In the genomic region with DNA sequence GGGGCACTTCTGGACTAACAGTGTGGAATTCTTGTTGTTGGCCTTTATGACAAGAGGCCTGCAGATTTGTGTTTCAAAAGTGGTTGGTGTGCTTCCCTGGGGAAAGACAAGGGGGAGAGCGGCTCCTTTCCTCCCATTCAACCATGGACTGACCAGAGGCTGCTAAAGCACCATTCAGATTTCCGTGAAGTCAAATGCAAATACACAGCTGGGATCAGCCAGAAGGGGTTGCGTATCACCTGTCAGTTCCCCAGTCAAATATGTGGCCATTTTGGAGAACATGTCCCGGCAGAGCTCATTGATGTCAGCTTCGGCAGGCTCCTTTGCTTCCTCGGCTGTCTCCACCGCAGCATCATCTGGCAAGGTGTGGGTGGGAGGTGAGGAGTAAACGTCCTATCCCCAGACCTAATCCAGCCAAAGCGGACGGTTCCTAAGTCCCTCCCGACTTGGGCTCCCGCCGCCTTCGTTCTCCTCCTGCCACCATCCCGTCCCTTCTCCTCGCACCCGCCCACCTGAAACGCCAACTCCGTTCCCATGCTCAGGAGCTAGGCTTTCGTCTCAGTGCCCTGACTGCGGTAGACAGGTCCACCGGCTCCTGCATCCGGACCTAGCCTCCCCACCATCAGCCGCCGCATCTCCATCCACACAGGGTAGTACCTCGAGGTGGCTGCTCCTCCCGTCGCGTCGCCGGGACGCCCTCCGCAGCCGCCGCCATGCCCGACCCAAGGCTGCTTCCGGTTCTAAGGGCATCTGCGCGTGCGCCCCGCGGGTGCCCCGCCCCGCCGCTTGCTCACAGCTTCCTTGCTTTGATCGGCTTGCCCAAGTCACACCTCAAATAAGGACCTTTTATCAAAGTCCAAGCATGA, we compare ENCODE assay signal across 8 mouse cellular contexts. TPM values are rescaled to one million over a fixed set of nuclear protein-coding genes. Genes with fewer than 3 reads are reported as not detected.
A peak's percentile ranks its signal among the peaks of the same experiment; 100 is the strongest.
DNase-seq lines count a peak whose midpoint lies in the region; ATAC-seq and TF ChIP-seq lines count a peak whose summit lies in the region.

A gene (minus strand): TSS at position 745 of the 866 bp plus-strand sequence.

- peak; percentile 84 for ATAC-seq in Patski
- ATAC-seq in hindbrain, embryonic 14.5 days (ENCODE audit: low FRiP score), result peak; percentile 91

- POLR2A ChIA-PET in Patski (lab: Charles Lee), result interaction anchor here (0.7 kb wide), 1 partner anchor 427 kb away, joined by 3 read pairs; no protein-coding TSS in a partner anchor

- peak within 1 kb of the TSS; percentile 46 for H3K27ac ChIP-seq in hindbrain, embryonic 14.5 days

- H3K4me2 ChIP-seq in hindbrain, embryonic 14.5 days (replicated peaks), result peak within 1 kb of the TSS; percentile 73

- H3K4me1 ChIP-seq in hindbrain, embryonic 14.5 days (replicated peaks; ENCODE audit: control insufficient read depth, insufficient read depth, low read length), result peaks cover 17% of the 10 kb centered on the region; the same call in 1 of the 2 replicates

- peaks cover 37% of the 10 kb centered on the region for H3K36me3 ChIP-seq in hindbrain, embryonic 14.5 days (replicated peaks; ENCODE audit: control insufficient read depth, insufficient read depth)

- peak within 1 kb of the TSS; percentile 56 for H3K4me3 ChIP-seq in hindbrain, embryonic 14.5 days (replicated peaks; ENCODE audit: low read length)

- in situ Hi-C loops in Patski (cut with MboI; ENCODE audit: low pct_unique_long_range_greater_than_20kb), result no loop called here

- no peaks in the 10 kb centered on the region for H3K9me3 ChIP-seq in hindbrain, embryonic 14.5 days (ENCODE audit: control insufficient read depth, low read length)

- peaks cover 19% of the 10 kb centered on the region for H3K27me3 ChIP-seq in Patski
- no peaks in the 10 kb centered on the region; the same call in 1 of the 2 replicates for H3K27me3 ChIP-seq in hindbrain, embryonic 14.5 days (ENCODE audit: control insufficient read depth, insufficient read depth, low read length)

- peak within 1 kb of the TSS; percentile 55 for H3K9ac ChIP-seq in hindbrain, embryonic 14.5 days

- TF ChIP-seq CTCF in Patski (IDR thresholded peaks at IDR 0.05), result no peak

- no peak for DNase-seq in Patski (ENCODE audit: low read depth, low spot score)
- peak; percentile 90 to 93 for DNase-seq in cerebellum, postnatal 14 days
- peak; percentile 80 to 83 for DNase-seq in frontal cortex, postnatal 25 days (ENCODE audit: low spot score in 2 of 2)
- DNase-seq in hindbrain, embryonic 14.5 days (ENCODE audit: low spot score), result peak; percentile 88
- DNase-seq in layer of hippocampus, postnatal 36 days, result peak; percentile 86 to 88
- peak; percentile 94 for DNase-seq in lung, postnatal 36 days
- DNase-seq in retina, postnatal 1 day, result peak; percentile 89
- DNase-seq in urinary bladder, adult 18-20 months (ENCODE audit: low spot score in 2 of 2), result peak; percentile 79 to 93

- CTCF ChIA-PET in Patski (lab: Charles Lee), result no interaction called here

- WGBS in hindbrain, embryonic 14.5 days, result 2% methylated on average over 46 of the region's 46 CpGs

RNA-seq across cellular contexts. Expression of the gene that starts here (rescaled TPM):
- polyA plus RNA-seq in Patski (2021), result 71.1 TPM
- polyA plus RNA-seq in hindbrain, embryonic 14.5 days (2014; fragmentation: Nextera tagmentation; extraction: Ambion mirVana), result 164 and 173 TPM in 2 replicates
- total RNA-seq in layer of hippocampus, postnatal 36 days (2021), result 10 to 100 TPM; 62.2 to 66.8 TPM
